Mouse (Mus musculus): ENCODE measurements around the gene Ptgr1. TPM values are rescaled to one million over a fixed set of nuclear protein-coding genes. Genes with fewer than 3 reads are reported as not detected.
A peak's percentile ranks its signal among the peaks of the same experiment; 100 is the strongest.

Gene Ptgr1
- total RNA-seq, 1 experiment: 14.4 TPM

DNA sequence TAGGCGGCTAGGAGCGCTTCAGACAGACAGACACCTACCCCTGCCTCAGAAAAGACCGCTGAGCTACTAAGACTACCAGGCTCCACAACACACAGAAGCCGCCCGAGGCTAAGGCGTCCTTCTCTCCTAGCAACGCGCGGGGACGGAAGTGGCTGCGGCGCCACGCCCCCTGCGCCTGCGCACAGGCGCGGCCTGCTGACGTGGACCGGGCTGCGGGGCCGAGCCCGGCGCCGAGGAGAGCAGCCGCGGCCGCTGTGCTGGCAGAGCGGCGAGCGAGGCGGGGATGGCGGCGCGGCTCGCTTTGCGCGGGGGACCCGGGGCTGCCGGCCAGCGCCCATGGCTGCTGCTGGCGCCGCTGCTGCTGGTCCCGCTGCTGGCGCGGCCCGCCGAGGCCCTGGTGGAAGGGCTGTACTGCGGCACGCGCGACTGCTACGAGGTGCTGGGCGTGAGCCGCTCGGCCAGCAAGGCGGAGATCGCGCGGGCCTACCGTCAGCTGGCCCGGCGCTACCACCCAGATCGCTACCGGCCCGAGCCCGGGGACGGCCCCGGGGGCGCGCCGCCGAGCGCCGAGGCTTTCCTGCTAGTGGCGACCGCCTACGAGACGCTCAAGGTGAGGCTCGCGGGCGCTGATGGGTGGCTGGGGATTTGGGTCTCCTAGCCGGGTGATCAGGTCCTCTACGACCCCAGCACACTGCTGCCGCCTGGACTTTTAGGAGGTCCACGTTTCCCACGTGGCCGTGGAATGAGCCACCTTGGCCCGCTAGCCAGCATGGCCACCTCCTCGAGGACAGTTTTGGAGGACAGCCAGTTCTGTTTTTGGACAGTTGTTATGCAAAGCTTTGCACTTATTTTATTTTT, 16.3 kb upstream of the Ptgr1 start, which contains the start of gene Gm20503:
Gene Gm20503, plus strand, starts transcription at position 263 of the 858 bp plus-strand sequence.
- TF ChIP-seq HCFC1 (IDR thresholded peaks at IDR 0.05; ENCODE audit: borderline replicate concordance, insufficient read depth, low read length) (peak; percentile 44; the same call in 1 of the 2 replicates), ZNF384 (IDR thresholded peaks at IDR 0.05; ENCODE audit: low read depth, low read length) (no peak), CHD2 (IDR thresholded peaks at IDR 0.05; ENCODE audit: low read depth, low read length) (no peak), ZC3H11A (IDR thresholded peaks at IDR 0.05; ENCODE audit: borderline replicate concordance, low read depth, low read length) (no peak), MAFK (IDR thresholded peaks at IDR 0.05; ENCODE audit: insufficient read depth, low read depth, low read length) (no peak)
- in situ Hi-C loops (cut with MboI; ENCODE audit: low sequenced_read_pairs in 2 of 2, unreplicated experiment in 2 of 2): no loop called here
- Histone ChIP-seq H3K9me3 (ENCODE audit: control insufficient read depth, insufficient read depth, low read depth, low read length) (no peaks in the 10 kb centered on the region), H3K27ac (ENCODE audit: insufficient read depth, low read depth, low read length, poor library complexity, severe bottlenecking) (no peak within 1 kb of the TSS), H3K4me3 (ENCODE audit: insufficient read depth in 1 of 2, low read depth in 1 of 2, low read length in 2 of 2, poor library complexity in 1 of 2, severe bottlenecking in 1 of 2) (peak within 1 kb of the TSS; percentile 91 to 95), H3K36me3 (ENCODE audit: control insufficient read depth, insufficient read depth, low read length, poor library complexity, severe bottlenecking) (no peaks in the 10 kb centered on the region), H3K9ac (ENCODE audit: insufficient read depth, low read depth, low read length, poor library complexity, severe bottlenecking) (peak within 1 kb of the TSS; percentile 94), H3K4me1 (ENCODE audit: control insufficient read depth in 2 of 2, insufficient read depth in 2 of 2, low read length in 2 of 2, poor library complexity in 1 of 2) (peaks cover 0 to 3% of the 10 kb centered on the region in 2 experiments; a peak in 1 of 4 replicates)
- DNase-seq (ENCODE audit: low read depth, low spot score): peak; percentile 88

- Histone ChIP-seq H3K36me3 (ENCODE audit: control insufficient read depth, insufficient read depth, low read length, poor library complexity, severe bottlenecking) (no peaks in the 10 kb centered on the region), H3K9ac (ENCODE audit: insufficient read depth, low read depth, low read length, poor library complexity, severe bottlenecking) (no peak overlapping the region), H3K4me3 (ENCODE audit: insufficient read depth in 1 of 2, low read depth in 1 of 2, low read length in 2 of 2, poor library complexity in 1 of 2, severe bottlenecking in 1 of 2) (no peak overlapping the region), H3K4me1 (ENCODE audit: control insufficient read depth in 2 of 2, insufficient read depth in 2 of 2, low read length in 2 of 2, poor library complexity in 1 of 2) (0 out of 4 replicates have a peak, but pooled peaks cover 0 to 3% of the 10 kb centered on the region in 2 experiments), H3K9me3 (ENCODE audit: control insufficient read depth, insufficient read depth, low read depth, low read length) (no peaks in the 10 kb centered on the region), H3K27ac (ENCODE audit: insufficient read depth, low read depth, low read length, poor library complexity, severe bottlenecking) (no peak overlapping the region)
- TF ChIP-seq HCFC1 (IDR thresholded peaks at IDR 0.05; ENCODE audit: borderline replicate concordance, insufficient read depth, low read length) (no peak), ZC3H11A (IDR thresholded peaks at IDR 0.05; ENCODE audit: borderline replicate concordance, low read depth, low read length) (no peak), ZNF384 (IDR thresholded peaks at IDR 0.05; ENCODE audit: low read depth, low read length) (peak; percentile 92), MAFK (IDR thresholded peaks at IDR 0.05; ENCODE audit: insufficient read depth, low read depth, low read length) (no peak), CHD2 (IDR thresholded peaks at IDR 0.05; ENCODE audit: low read depth, low read length) (no peak)
- in situ Hi-C loops (cut with MboI; ENCODE audit: low sequenced_read_pairs in 2 of 2, unreplicated experiment in 2 of 2): no loop called here
- DNase-seq (ENCODE audit: low read depth, low spot score): peak; percentile 56
Measured at GRCm38 (mm10) chr4:59000614-59001013, 13.7 kb upstream of the Ptgr1 start.

DNA sequence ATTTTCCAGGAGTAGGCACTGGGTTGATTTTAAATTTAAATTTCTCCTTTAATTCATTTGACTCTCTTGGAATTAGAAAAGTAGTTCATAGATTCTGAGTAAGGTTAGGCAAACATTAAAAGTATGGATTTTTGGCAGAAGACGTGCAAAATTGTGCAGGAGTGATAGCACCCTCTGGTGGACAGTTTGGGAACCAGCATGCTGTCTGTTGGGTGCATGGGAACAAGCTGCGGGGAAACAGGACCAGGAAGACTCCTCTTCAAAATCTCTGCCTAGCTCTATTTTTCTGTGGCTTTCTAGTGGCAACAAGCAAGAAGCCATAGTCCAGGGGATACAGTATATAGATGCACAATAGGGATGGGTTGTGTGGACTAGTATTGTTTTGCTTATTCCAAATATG, 12.8 kb upstream of the Ptgr1 start:
- Histone ChIP-seq H3K4me3 (ENCODE audit: insufficient read depth in 1 of 2, low read depth in 1 of 2, low read length in 2 of 2, poor library complexity in 1 of 2, severe bottlenecking in 1 of 2) (no peak overlapping the region), H3K4me1 (ENCODE audit: control insufficient read depth in 2 of 2, insufficient read depth in 2 of 2, low read length in 2 of 2, poor library complexity in 1 of 2) (peaks cover 5% of the 10 kb centered on the region in 2 experiments; a peak in 1 of 4 replicates), H3K36me3 (ENCODE audit: control insufficient read depth, insufficient read depth, low read length, poor library complexity, severe bottlenecking) (no peaks in the 10 kb centered on the region), H3K9ac (ENCODE audit: insufficient read depth, low read depth, low read length, poor library complexity, severe bottlenecking) (no peak overlapping the region), H3K9me3 (ENCODE audit: control insufficient read depth, insufficient read depth, low read depth, low read length) (no peaks in the 10 kb centered on the region), H3K27ac (ENCODE audit: insufficient read depth, low read depth, low read length, poor library complexity, severe bottlenecking) (no peak overlapping the region)
- TF ChIP-seq CHD2 (IDR thresholded peaks at IDR 0.05; ENCODE audit: low read depth, low read length) (no peak), ZC3H11A (IDR thresholded peaks at IDR 0.05; ENCODE audit: borderline replicate concordance, low read depth, low read length) (peak; percentile 32; the same call in 1 of the 2 replicates), MAFK (IDR thresholded peaks at IDR 0.05; ENCODE audit: insufficient read depth, low read depth, low read length) (no peak), HCFC1 (IDR thresholded peaks at IDR 0.05; ENCODE audit: borderline replicate concordance, insufficient read depth, low read length) (no peak), ZNF384 (IDR thresholded peaks at IDR 0.05; ENCODE audit: low read depth, low read length) (no peak)
- DNase-seq (ENCODE audit: low read depth, low spot score): no peak
- in situ Hi-C loops (cut with MboI; ENCODE audit: low sequenced_read_pairs in 2 of 2, unreplicated experiment in 2 of 2): no loop called here

DNA sequence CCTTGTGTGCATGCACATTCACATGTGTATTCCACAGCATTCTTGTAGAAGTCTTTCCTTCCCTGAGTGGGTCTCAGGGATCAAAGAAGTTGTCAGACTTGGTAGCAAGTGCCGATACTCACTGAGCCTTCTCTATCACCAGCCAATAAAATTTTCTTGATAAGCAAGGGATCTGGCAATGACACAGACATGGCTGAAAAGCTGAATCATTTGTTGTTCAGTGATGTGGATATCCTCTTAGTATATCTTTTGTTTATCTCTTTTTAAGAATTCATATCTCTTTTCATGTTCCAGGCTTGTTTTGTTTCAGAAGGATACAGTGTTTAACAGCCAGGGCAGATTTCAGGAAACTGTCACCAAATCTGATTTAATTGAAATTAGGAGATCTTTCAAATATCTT, 11.8 kb upstream of the Ptgr1 start:
- no peaks in the 10 kb centered on the region for H3K36me3 ChIP-seq (ENCODE audit: control insufficient read depth, insufficient read depth, low read length, poor library complexity, severe bottlenecking)
- H3K9me3 ChIP-seq (ENCODE audit: control insufficient read depth, insufficient read depth, low read depth, low read length): no peaks in the 10 kb centered on the region
- no peak for TF ChIP-seq MAFK (IDR thresholded peaks at IDR 0.05; ENCODE audit: insufficient read depth, low read depth, low read length)
- no peak for TF ChIP-seq ZNF384 (IDR thresholded peaks at IDR 0.05; ENCODE audit: low read depth, low read length)
- no peak for TF ChIP-seq HCFC1 (IDR thresholded peaks at IDR 0.05; ENCODE audit: borderline replicate concordance, insufficient read depth, low read length)
- TF ChIP-seq CHD2 (IDR thresholded peaks at IDR 0.05; ENCODE audit: low read depth, low read length): no peak
- no peak for TF ChIP-seq ZC3H11A (IDR thresholded peaks at IDR 0.05; ENCODE audit: borderline replicate concordance, low read depth, low read length)
- in situ Hi-C loops (cut with MboI; ENCODE audit: low sequenced_read_pairs in 2 of 2, unreplicated experiment in 2 of 2): no loop called here
- peaks cover 4 to 6% of the 10 kb centered on the region in 2 experiments; a peak in 1 of 4 replicates for H3K4me1 ChIP-seq (ENCODE audit: control insufficient read depth in 2 of 2, insufficient read depth in 2 of 2, low read length in 2 of 2, poor library complexity in 1 of 2)
- DNase-seq (ENCODE audit: low read depth, low spot score): no peak
- no peak overlapping the region for H3K9ac ChIP-seq (ENCODE audit: insufficient read depth, low read depth, low read length, poor library complexity, severe bottlenecking)
- no peak overlapping the region for H3K4me3 ChIP-seq (ENCODE audit: insufficient read depth in 1 of 2, low read depth in 1 of 2, low read length in 2 of 2, poor library complexity in 1 of 2, severe bottlenecking in 1 of 2)
- no peak overlapping the region for H3K27ac ChIP-seq (ENCODE audit: insufficient read depth, low read depth, low read length, poor library complexity, severe bottlenecking)
